Mouse (Mus musculus) CH12.LX (cell line): ENCODE results near the gene Dbx2. TPM values are rescaled to one million over a fixed set of nuclear protein-coding genes. Genes with fewer than 3 reads are reported as not detected.

Experiments
- DNase-seq: peaks from one replicate; pipeline ENCODE4 v3.0.0-alpha.2; 2013; ENCODE audit errors: extremely low read depth
- H3K27ac ChIP-seq: 2 replicates; pipeline ENCODE4 v1.5.1; 2012; ENCODE audit warnings: low read depth, mild to moderate bottlenecking, control low read depth, moderate library complexity; ENCODE audit not compliant: insufficient read depth
- H3K27me3 ChIP-seq: replicated peaks from 2 replicates; pipeline ENCODE3; 2012; ENCODE audit warnings: inconsistent platforms
- H3K36me3 ChIP-seq, 2 experiments: replicated peaks in 1 of 2; 2 replicates each; pipeline versions ENCODE3 to v1.6.1; 2012; ENCODE audit warnings: inconsistent platforms in 1 of 2, low read length in 1 of 2, mild to moderate bottlenecking in 1 of 2, mixed read lengths in 1 of 2, moderate library complexity in 1 of 2; ENCODE audit not compliant: control insufficient read depth in 1 of 2, insufficient read depth in 1 of 2
- H3K4me1 ChIP-seq, 2 experiments: 2 replicates each; pipeline ENCODE4 v1.6.1; 2012; ENCODE audit warnings: inconsistent platforms in 1 of 2, moderate library complexity in 1 of 2; ENCODE audit not compliant: insufficient read depth in 2 of 2, control insufficient read depth in 1 of 2
- H3K4me2 ChIP-seq: 2 replicates; pipeline ENCODE4 v1.6.1; 2012; ENCODE audit warnings: low read depth, mild to moderate bottlenecking, control low read depth; ENCODE audit not compliant: poor library complexity, insufficient read depth, severe bottlenecking
- H3K4me3 ChIP-seq, 3 experiments: fragments of 150-350 bp in 1 of 3; sonication (generic) in 1 of 3; replicated peaks in 1 of 3; 2 replicates each; pipeline versions ENCODE3 to v1.5.1; 2011 to 2012; ENCODE audit warnings: low read depth in 2 of 3, low read length in 2 of 3, mild to moderate bottlenecking in 2 of 3, moderate library complexity in 2 of 3, control low read depth in 1 of 3, improper control_type of control experiment in 1 of 3, inconsistent platforms in 1 of 3, mixed read lengths in 1 of 3; ENCODE audit not compliant: poor library complexity in 1 of 3
- H3K79me2 ChIP-seq: replicated peaks from 2 replicates; pipeline ENCODE4 v1.6.1; 2012; ENCODE audit warnings: mild to moderate bottlenecking, moderate library complexity; ENCODE audit not compliant: control insufficient read depth, poor library complexity, insufficient read depth, severe bottlenecking; ENCODE audit errors: extremely low read depth
- H3K9ac ChIP-seq: 2 replicates; pipeline ENCODE4 v1.6.1; 2012; ENCODE audit warnings: low read depth, mild to moderate bottlenecking, control low read depth, moderate library complexity; ENCODE audit not compliant: insufficient read depth
- H3K9me3 ChIP-seq: replicated peaks from 2 replicates; pipeline ENCODE3; 2012; ENCODE audit warnings: low read length, inconsistent platforms, mixed read lengths
- BHLHE40 ChIP-seq: IDR thresholded peaks from 2 replicates; pipeline ENCODE4 v1.6.1; 2011; ENCODE audit warnings: mild to moderate bottlenecking, low read depth, low read length, improper control_type of control experiment
- CHD2 ChIP-seq: IDR thresholded peaks from 2 replicates; pipeline ENCODE4 v1.6.1; 2011; ENCODE audit warnings: low read length, improper control_type of control experiment
- CTCF ChIP-seq, 2 experiments: IDR thresholded peaks in 1 of 2; conservative IDR thresholded peaks in 1 of 2; 2 replicates each; pipeline ENCODE4 v1.5.1; 2011 to 2012; ENCODE audit warnings: low read depth in 2 of 2, low read length in 2 of 2, improper control_type of control experiment in 1 of 2, inconsistent platforms in 1 of 2, mild to moderate bottlenecking in 1 of 2, moderate library complexity in 1 of 2
- E2F4 ChIP-seq: IDR thresholded peaks from 2 replicates; pipeline ENCODE4 v1.6.1; 2011; ENCODE audit warnings: low read depth, low read length, improper control_type of control experiment; ENCODE audit not compliant: insufficient replicate concordance
- ELF1 ChIP-seq: IDR thresholded peaks from 2 replicates; pipeline ENCODE4 v1.6.1; 2014; ENCODE audit warnings: low read depth, mild to moderate bottlenecking, inconsistent platforms, low read length, improper control_type of control experiment
- EP300 ChIP-seq: IDR thresholded peaks from 2 replicates; pipeline ENCODE4 v1.6.1; 2011; ENCODE audit warnings: low read length, improper control_type of control experiment
- GABPA ChIP-seq: IDR thresholded peaks from 2 replicates; pipeline ENCODE4 v1.6.1; 2012; ENCODE audit warnings: low read depth, low read length, improper control_type of control experiment, inconsistent platforms; ENCODE audit not compliant: insufficient replicate concordance
- HCFC1 ChIP-seq: IDR thresholded peaks from 2 replicates; pipeline ENCODE4 v1.6.1; 2012; ENCODE audit warnings: low read depth, mild to moderate bottlenecking, inconsistent platforms, low read length, improper control_type of control experiment
- IRF4 ChIP-seq: IDR thresholded peaks from 2 replicates; pipeline ENCODE4 v1.6.1; 2014; ENCODE audit warnings: low read depth, mild to moderate bottlenecking, inconsistent platforms, low read length, improper control_type of control experiment
- JUN ChIP-seq: IDR thresholded peaks from 2 replicates; pipeline ENCODE4 v1.6.1; 2011; ENCODE audit warnings: low read depth, mild to moderate bottlenecking, low read length, improper control_type of control experiment, moderate library complexity; ENCODE audit not compliant: insufficient read depth
- JUND ChIP-seq: conservative IDR thresholded peaks from 2 replicates; pipeline ENCODE4 v1.6.1; 2011; ENCODE audit warnings: low read depth, low read length, improper control_type of control experiment
- KAT2A ChIP-seq: IDR thresholded peaks from 2 replicates; pipeline ENCODE4 v1.6.1; 2012; ENCODE audit warnings: low read length, improper control_type of control experiment, inconsistent platforms; ENCODE audit not compliant: insufficient replicate concordance
- MAX ChIP-seq: IDR thresholded peaks from 2 replicates; pipeline ENCODE4 v1.6.1; 2011; ENCODE audit warnings: low read length, improper control_type of control experiment
- MAZ ChIP-seq: IDR thresholded peaks from 2 replicates; pipeline ENCODE4 v1.6.1; 2012; ENCODE audit warnings: low read depth, mild to moderate bottlenecking, inconsistent platforms, low read length, improper control_type of control experiment, moderate library complexity
- MEF2A ChIP-seq: IDR thresholded peaks from 2 replicates; pipeline ENCODE4 v1.6.1; 2014; ENCODE audit warnings: low read depth, mild to moderate bottlenecking, inconsistent platforms, low read length, improper control_type of control experiment, borderline replicate concordance
- MXI1 ChIP-seq: IDR thresholded peaks from 2 replicates; pipeline ENCODE4 v1.6.1; 2011; ENCODE audit warnings: mild to moderate bottlenecking, low read depth, low read length, improper control_type of control experiment
- NELFE ChIP-seq: IDR thresholded peaks from 2 replicates; pipeline ENCODE4 v1.6.1; 2011; ENCODE audit warnings: low read depth, low read length, improper control_type of control experiment
- NRF1 ChIP-seq: IDR thresholded peaks from 2 replicates; pipeline ENCODE4 v1.6.1; 2014; ENCODE audit warnings: low read depth, mild to moderate bottlenecking, inconsistent platforms, low read length, improper control_type of control experiment, moderate library complexity
- PAX5 ChIP-seq: IDR thresholded peaks from 2 replicates; pipeline ENCODE4 v1.6.1; 2012; ENCODE audit warnings: low read length, inconsistent platforms, mixed read lengths
- POLR2A ChIP-seq: IDR thresholded peaks from 2 replicates; pipeline ENCODE4 v1.6.1; 2011; ENCODE audit warnings: low read depth, mild to moderate bottlenecking, improper control_type of control experiment, low read length
- POLR2AphosphoS2 ChIP-seq: IDR thresholded peaks from 2 replicates; pipeline ENCODE4 v1.6.1; 2011; ENCODE audit warnings: low read depth, low read length, improper control_type of control experiment
- RAD21 ChIP-seq: IDR thresholded peaks from 2 replicates; pipeline ENCODE4 v1.6.1; 2011; ENCODE audit warnings: low read depth, mild to moderate bottlenecking, low read length, improper control_type of control experiment, moderate library complexity
- SIN3A ChIP-seq: IDR thresholded peaks from 2 replicates; pipeline ENCODE4 v1.6.1; 2012; ENCODE audit warnings: low read length, improper control_type of control experiment, inconsistent platforms
- SMC3 ChIP-seq: IDR thresholded peaks from 2 replicates; pipeline ENCODE4 v1.6.1; 2011; ENCODE audit warnings: low read depth, low read length, improper control_type of control experiment
- USF1 ChIP-seq: IDR thresholded peaks from 2 replicates; pipeline ENCODE4 v1.6.1; 2014; ENCODE audit warnings: low read depth, mild to moderate bottlenecking, inconsistent platforms, low read length, improper control_type of control experiment
- USF2 ChIP-seq: conservative IDR thresholded peaks from 2 replicates; pipeline ENCODE4 v1.6.1; 2011; ENCODE audit warnings: low read depth, low read length, improper control_type of control experiment
- ZC3H11A ChIP-seq: IDR thresholded peaks from 2 replicates; pipeline ENCODE4 v1.6.1; 2012; ENCODE audit warnings: low read depth, mild to moderate bottlenecking, inconsistent platforms, low read length, improper control_type of control experiment
- ZKSCAN1 ChIP-seq: IDR thresholded peaks from 2 replicates; pipeline ENCODE4 v1.6.1; 2012; ENCODE audit warnings: low read depth, inconsistent platforms, low read length, improper control_type of control experiment, borderline replicate concordance
- ZMIZ1 ChIP-seq: IDR thresholded peaks from 2 replicates; pipeline ENCODE4 v1.6.1; 2012; ENCODE audit warnings: low read depth, mild to moderate bottlenecking, inconsistent platforms, low read length, improper control_type of control experiment
- ZNF384 ChIP-seq: IDR thresholded peaks from 2 replicates; pipeline ENCODE4 v1.6.1; 2012; ENCODE audit warnings: low read depth, low read length, improper control_type of control experiment, inconsistent platforms
- dilution Hi-C: fragments of 300-500 bp; cut with MboI; formaldehyde crosslinking; loops from 2 replicates; pipeline ENCODE4 v1.14.3; 2020; ENCODE audit warnings: low sequenced_read_pairs; ENCODE audit not compliant: extremely low pct_unique_long_range_greater_than_20kb, extremely low pct_ligation_motif_present
- in situ Hi-C: fragments of 300-500 bp; cut with MboI; formaldehyde crosslinking; loops from 3 replicates; pipeline ENCODE4 v1.14.3; 2019; ENCODE audit warnings: low sequenced_read_pairs, low pct_ligation_motif_present, low pct_unique_long_range_greater_than_20kb, mixed read lengths
- polyA plus RNA-seq: library from polyadenylated mRNA; unstranded; fragments of >175 nt; gene quantifications from 2 replicates; pipeline ENCODE4 v1.2.1, GENCODE M21; 2012; ENCODE audit warnings: low read depth; ENCODE audit not compliant: insufficient read length
- total RNA-seq, 2 experiments: library from RNA; depleted of rRNA; stranded (reverse); fragments of 300-350 nt in 1 of 2; fragments of >200 nt in 1 of 2; gene quantifications; 2 replicates each; pipeline ENCODE4 v1.2.3; 2012 to 2014

Dbx2 gene
- total and polyA plus RNA-seq, 3 experiments: 0.05 to 0.51 (median 0.47) TPM

- in situ Hi-C loops: no loop called here
- no peak overlapping the region for H3K4me3 ChIP-seq
- no peaks in the 10 kb centered on the region for H3K79me2 ChIP-seq
- no peak overlapping the region for H3K9ac ChIP-seq
- no peaks in the 10 kb centered on the region for H3K9me3 ChIP-seq
- no peaks in the 10 kb centered on the region for H3K36me3 ChIP-seq
- no peaks in the 10 kb centered on the region for H3K4me1 ChIP-seq
- no peak for TF ChIP-seq MXI1
- TF ChIP-seq ZMIZ1: no peak
- no peak for TF ChIP-seq USF1
- no peak for TF ChIP-seq KAT2A
- no peak for TF ChIP-seq NRF1
- no peak for TF ChIP-seq GABPA
- no peak for TF ChIP-seq HCFC1
- TF ChIP-seq MAZ: no peak
- no peak for TF ChIP-seq POLR2AphosphoS2
- TF ChIP-seq NELFE: no peak
- TF ChIP-seq JUND: no peak
- TF ChIP-seq E2F4: no peak
- no peak for TF ChIP-seq PAX5
- no peak for TF ChIP-seq ZC3H11A
- TF ChIP-seq MEF2A: no peak
- TF ChIP-seq IRF4: no peak
- no peak for TF ChIP-seq EP300
- TF ChIP-seq RAD21: no peak
- TF ChIP-seq POLR2A: no peak
- no peak for TF ChIP-seq MAX
- no peak for DNase-seq
- dilution Hi-C loops: no loop called here
- H3K27me3 ChIP-seq: no peaks in the 10 kb centered on the region
- no peak overlapping the region for H3K27ac ChIP-seq
- H3K4me2 ChIP-seq: no peak overlapping the region
Measured at GRCm38 (mm10) chr15:95652898-95653707, 2.7 kb downstream of the Dbx2 start.

GRCm38 (mm10) chr15:95651824-95652223 is 3.9 kb downstream of the Dbx2 start:
- H3K9me3 ChIP-seq: no peaks in the 10 kb centered on the region
- H3K4me3 ChIP-seq: no peak overlapping the region
- no peaks in the 10 kb centered on the region for H3K79me2 ChIP-seq
- H3K36me3 ChIP-seq: no peaks in the 10 kb centered on the region
- H3K4me1 ChIP-seq: no peaks in the 10 kb centered on the region
- TF ChIP-seq ELF1 (no peak), USF1 (no peak), MEF2A (no peak), CHD2 (no peak), ZC3H11A (no peak), ZNF384 (no peak), JUN (no peak), ZKSCAN1 (no peak), USF2 (no peak), POLR2A (no peak), CTCF (conservative IDR thresholded peaks at IDR 0.05 in 1 of 2, IDR thresholded peaks at IDR 0.05 in 1 of 2; ENCODE audit: low read depth in 2 of 2, low read length in 2 of 2) (no peak), BHLHE40 (no peak), E2F4 (no peak), HCFC1 (no peak), SMC3 (no peak), ZMIZ1 (no peak), RAD21 (no peak), SIN3A (no peak)
- TF ChIP-seq, all 38 proteins: peak for 0
- no peak overlapping the region for H3K27ac ChIP-seq
- no peak overlapping the region for H3K4me2 ChIP-seq
- no peak for DNase-seq
- in situ Hi-C loops (no loop called here), dilution Hi-C loops (no loop called here)
- no peaks in the 10 kb centered on the region for H3K27me3 ChIP-seq
- H3K9ac ChIP-seq: no peak overlapping the region
